Mouse (Mus musculus) E14TG2a.4 (cell line): ENCODE results near the gene Etl4.

Source experiments
- CTCF ChIP-seq: conservative IDR thresholded peaks from 2 replicates; pipeline ENCODE4 v1.5.1; 2014; ENCODE audit warnings: low read length
- NANOG ChIP-seq: IDR thresholded peaks from 2 replicates; pipeline ENCODE4 v1.6.1; 2014; ENCODE audit warnings: borderline replicate concordance, low read length, mixed read lengths
- POU5F1 ChIP-seq: IDR thresholded peaks from 2 replicates; pipeline ENCODE4 v1.6.1; 2014; ENCODE audit warnings: low read length, borderline replicate concordance

GRCm38 (mm10) chr2:20555706-20556105 lies 646.1 kb downstream of the Etl4 start:
- no peak for TF ChIP-seq CTCF
- no peak for TF ChIP-seq POU5F1
- no peak for TF ChIP-seq NANOG
